Mouse (Mus musculus) cerebellum, adult 2 months (tissue): ENCODE results near the gene Trp53. TPM values are rescaled to one million over a fixed set of nuclear protein-coding genes. Genes with fewer than 3 reads are reported as not detected.

Experiments used
- DNase-seq, 2 experiments: peaks; one replicate each; pipeline ENCODE4 v3.0.0; 2021
- H3K27ac ChIP-seq: fragments of 200-500 bp; 2 replicates; pipeline ENCODE4 v1.5.1; 2012; ENCODE audit warnings: low read length, control low read depth, inconsistent platforms; ENCODE audit not compliant: insufficient read depth
- H3K27me3 ChIP-seq: fragments of 200-500 bp; 2 replicates; pipeline ENCODE4 v1.6.1; 2012; ENCODE audit warnings: inconsistent platforms, mild to moderate bottlenecking, low read length, moderate library complexity; ENCODE audit not compliant: control insufficient read depth, insufficient read depth
- H3K4me1 ChIP-seq: fragments of 200-500 bp; 2 replicates; pipeline ENCODE4 v1.6.1; 2011; ENCODE audit warnings: low read length; ENCODE audit not compliant: control insufficient read depth, insufficient read depth
- H3K4me3 ChIP-seq: fragments of 200-500 bp; replicated peaks from 2 replicates; pipeline ENCODE3; 2011; ENCODE audit warnings: mild to moderate bottlenecking, low read depth, low read length, control low read depth; ENCODE audit not compliant: insufficient read depth
- CTCF ChIP-seq: fragments of 200-500 bp; IDR thresholded peaks from 2 replicates; pipeline ENCODE4 v1.5.1; 2011; ENCODE audit warnings: low read depth, mild to moderate bottlenecking, control low read depth, low read length, moderate library complexity, borderline replicate concordance; ENCODE audit not compliant: insufficient read depth
- POLR2A ChIP-seq: fragments of 200-500 bp; IDR thresholded peaks from 2 replicates; pipeline ENCODE4 v1.6.1; 2011; ENCODE audit warnings: low read length, control low read depth, borderline replicate concordance; ENCODE audit not compliant: insufficient read depth
- WGBS: fragments of 180-500 bp; shearing (Covaris S2); methylation state at CpG from one replicate; pipeline ENCODE4 v1.1.7; 2018; 5-methylcytosine and 5-hydroxymethylcytosine counted together
- polyA plus RNA-seq: library from polyadenylated mRNA; depleted of rRNA; stranded (reverse); fragments of >200 nt; gene quantifications from 2 replicates; pipeline ENCODE4 v1.2.3, GENCODE M21; 2012

Trp53 gene
- polyA plus RNA-seq, 1 experiment = 34.7 TPM

DNA sequence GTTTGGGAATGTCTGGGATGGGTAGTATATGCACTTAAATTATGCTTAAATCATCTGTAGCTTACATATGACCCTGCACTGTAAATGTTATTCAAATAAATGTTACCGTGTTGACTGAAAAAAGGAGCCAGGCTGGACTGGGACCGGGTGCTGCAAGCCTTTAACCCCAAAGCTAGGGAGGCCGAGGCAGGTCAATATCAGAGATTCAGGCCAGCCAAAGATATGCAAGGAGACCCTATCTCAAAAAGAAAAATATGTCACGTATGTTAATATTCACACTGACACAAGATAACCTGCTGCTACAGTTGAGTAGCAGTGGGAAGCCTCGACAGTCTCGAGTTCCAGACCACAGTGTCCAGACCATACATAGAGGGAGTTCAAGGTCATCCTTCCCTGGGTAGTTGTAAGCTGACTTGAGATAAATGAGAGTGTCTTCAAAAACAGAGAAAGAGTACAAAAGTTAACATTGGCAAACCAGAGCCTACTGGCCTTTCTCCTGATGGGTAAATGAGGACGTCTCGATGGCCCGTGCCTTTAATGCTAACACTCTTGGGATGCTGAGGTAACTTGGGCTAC lies 2.2 kb downstream of the Trp53 start:
- Histone ChIP-seq H3K4me3 (no peak overlapping the region), H3K4me1 (no peaks in the 10 kb centered on the region; the same call in 1 of the 2 replicates), H3K27ac (no peak overlapping the region), H3K27me3 (no peaks in the 10 kb centered on the region)
- no peak for TF ChIP-seq CTCF
- no peak for TF ChIP-seq POLR2A
- DNase-seq = no peak
- 47% methylated on average over 9 of the region's 9 CpGs for WGBS

GRCm38 (mm10) chr11:69584008-69584407 lies 3.8 kb downstream of the Trp53 start:
- no peak for DNase-seq
- no peaks in the 10 kb centered on the region for H3K27me3 ChIP-seq
- no peak for TF ChIP-seq CTCF
- no peak for TF ChIP-seq POLR2A
- no peak overlapping the region for H3K4me3 ChIP-seq
- no peaks in the 10 kb centered on the region; the same call in 1 of the 2 replicates for H3K4me1 ChIP-seq
- 82% methylated on average over 7 of the region's 7 CpGs for WGBS
- H3K27ac ChIP-seq = no peak overlapping the region

GRCm38 (mm10) chr11:69584937-69585336 lies 4.8 kb downstream of the Trp53 start:
- DNase-seq = no peak
- TF ChIP-seq POLR2A = no peak
- no peak for TF ChIP-seq CTCF
- WGBS = 91% methylated on average over 13 of the region's 13 CpGs

DNA sequence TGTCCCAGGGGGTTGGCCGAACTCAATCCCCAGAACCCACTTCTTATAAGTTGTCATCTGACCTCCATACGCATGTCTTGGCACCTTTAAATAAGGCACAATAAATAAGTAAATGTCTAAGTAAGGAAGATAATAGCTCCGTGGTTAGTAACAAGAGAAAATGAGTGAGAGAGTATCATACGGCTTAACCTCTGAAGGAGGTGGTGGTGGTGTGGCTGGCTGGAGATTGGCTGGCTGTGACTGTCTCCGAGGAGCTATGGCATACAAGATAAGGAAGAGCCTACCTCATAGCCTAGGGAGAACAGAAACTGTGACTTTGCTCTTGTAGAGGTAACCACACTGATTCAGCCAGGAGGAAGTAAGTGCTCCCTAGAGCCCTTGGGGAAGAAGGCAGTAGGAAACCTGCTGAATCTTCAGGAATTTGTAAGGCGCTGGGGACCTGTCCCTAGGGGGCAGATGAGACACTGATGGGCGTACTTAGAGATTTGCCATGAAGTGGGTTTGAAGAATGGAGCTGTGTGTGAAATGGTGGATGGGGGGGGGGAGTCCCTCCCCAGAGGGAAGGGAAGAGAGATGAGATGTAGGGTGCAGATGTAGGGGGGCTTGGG lies 5.7 kb downstream of the Trp53 start:
- DNase-seq = no peak
- Histone ChIP-seq H3K4me3 (no peak overlapping the region), H3K27ac (no peak overlapping the region), H3K4me1 (no peaks in the 10 kb centered on the region; the same call in 1 of the 2 replicates), H3K27me3 (no peaks in the 10 kb centered on the region)
- 78% methylated on average over 7 of the region's 7 CpGs for WGBS
- TF ChIP-seq CTCF = no peak
- no peak for TF ChIP-seq POLR2A

More at GRCm38 (mm10) chr11:69584937-69585336, 4.8 kb downstream of the Trp53 start:
- H3K4me3 ChIP-seq = no peak overlapping the region
- H3K27ac ChIP-seq = no peak overlapping the region
- H3K27me3 ChIP-seq = no peaks in the 10 kb centered on the region
- no peaks in the 10 kb centered on the region; the same call in 1 of the 2 replicates for H3K4me1 ChIP-seq

GRCm38 (mm10) chr11:69589207-69589834 lies 9.2 kb downstream of the Trp53 start:
- Histone ChIP-seq H3K27me3 (no peaks in the 10 kb centered on the region), H3K4me3 (no peak overlapping the region), H3K4me1 (no peaks in the 10 kb centered on the region; the same call in 1 of the 2 replicates), H3K27ac (no peak overlapping the region)
- TF ChIP-seq POLR2A (no peak), CTCF (no peak)
- WGBS = 93% methylated on average over 22 of the region's 22 CpGs
- no peak for DNase-seq

GRCm38 (mm10) chr11:69590622-69591021 lies 10.5 kb downstream of the Trp53 start:
- 94% methylated on average over 8 of the region's 8 CpGs for WGBS
- no peaks in the 10 kb centered on the region for H3K27me3 ChIP-seq
- H3K4me1 ChIP-seq = no peaks in the 10 kb centered on the region; the same call in 1 of the 2 replicates
- no peak overlapping the region for H3K4me3 ChIP-seq
- no peak overlapping the region for H3K27ac ChIP-seq
- DNase-seq = no peak
- TF ChIP-seq POLR2A (no peak), CTCF (no peak)

DNA sequence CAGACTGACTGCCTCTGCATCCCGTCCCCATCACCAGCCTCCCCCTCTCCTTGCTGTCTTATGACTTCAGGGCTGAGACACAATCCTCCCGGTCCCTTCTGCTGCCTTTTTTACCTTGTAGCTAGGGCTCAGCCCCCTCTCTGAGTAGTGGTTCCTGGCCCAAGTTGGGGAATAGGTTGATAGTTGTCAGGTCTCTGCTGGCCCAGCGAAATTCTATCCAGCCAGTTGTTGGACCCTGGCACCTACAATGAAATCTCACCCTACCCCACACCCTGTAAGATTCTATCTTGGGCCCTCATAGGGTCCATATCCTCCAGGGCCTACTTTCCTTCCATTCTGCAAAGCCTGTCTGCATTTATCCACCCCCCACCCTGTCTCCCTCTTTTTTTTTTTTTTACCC lies 11.3 kb downstream of the Trp53 start:
- Histone ChIP-seq H3K4me1 (no peaks in the 10 kb centered on the region; the same call in 1 of the 2 replicates), H3K27ac (no peak overlapping the region), H3K27me3 (no peaks in the 10 kb centered on the region), H3K4me3 (no peak overlapping the region)
- 79% methylated on average over 3 of the region's 3 CpGs for WGBS
- DNase-seq = no peak
- no peak for TF ChIP-seq POLR2A
- no peak for TF ChIP-seq CTCF
